Mouse (Mus musculus) forebrain, embryonic 15.5 days (tissue): ENCODE results near the gene Mboat7. TPM values are rescaled to one million over a fixed set of nuclear protein-coding genes. Genes with fewer than 3 reads are reported as not detected.

Source experiments
- ATAC-seq: fragments of 200-750 bp; cut with Nextera tagmentation; replicated peaks from 2 replicates; pipeline ENCODE4 v1.8.0; 2017; ENCODE audit warnings: mild to moderate bottlenecking, moderate TSS enrichment, moderate library complexity
- H3K27ac ChIP-seq: fragments of 300-500 bp; sonication (generic); replicated peaks from 2 replicates; pipeline ENCODE4 v1.5.1; 2015; ENCODE audit warnings: mild to moderate bottlenecking, inconsistent platforms
- H3K27me3 ChIP-seq: fragments of 300-500 bp; sonication (generic); 2 replicates; pipeline ENCODE4 v1.6.1; 2015; ENCODE audit warnings: inconsistent platforms
- H3K36me3 ChIP-seq: fragments of 300-500 bp; sonication (generic); 2 replicates; pipeline ENCODE4 v1.6.1; 2015; ENCODE audit warnings: mild to moderate bottlenecking, inconsistent platforms
- H3K4me1 ChIP-seq: fragments of 300-500 bp; sonication (generic); 2 replicates; pipeline ENCODE4 v1.6.1; 2015; ENCODE audit warnings: inconsistent platforms
- H3K4me2 ChIP-seq: fragments of 300-500 bp; sonication (generic); replicated peaks from 2 replicates; pipeline ENCODE4 v1.6.1; 2015; ENCODE audit warnings: mild to moderate bottlenecking, inconsistent platforms
- H3K4me3 ChIP-seq: fragments of 300-500 bp; sonication (generic); 2 replicates; pipeline ENCODE4 v1.5.1; 2015; ENCODE audit warnings: mild to moderate bottlenecking, inconsistent platforms
- H3K9ac ChIP-seq: fragments of 300-500 bp; sonication (generic); replicated peaks from 2 replicates; pipeline ENCODE4 v1.6.1; 2015; ENCODE audit warnings: mild to moderate bottlenecking, inconsistent platforms
- H3K9me3 ChIP-seq: fragments of 300-500 bp; sonication (generic); 2 replicates; pipeline ENCODE4 v1.6.1; 2016; ENCODE audit warnings: inconsistent platforms
- WGBS: fragments of 180-500 bp; shearing (Covaris S2); methylation state at CpG from one replicate; pipeline ENCODE4 v1.1.7; 2015; ENCODE audit warnings: mixed read lengths; 5-methylcytosine and 5-hydroxymethylcytosine counted together
- polyA plus RNA-seq: library from polyadenylated mRNA; unstranded; fragments of >200 nt; fragmentation: Nextera tagmentation; extraction: Ambion mirVana; gene quantifications from 2 replicates; pipeline ENCODE4 v1.2.1, GENCODE M21; 2015

Mboat7 gene
- polyA plus RNA-seq, 1 experiment from 2014 or later = 66.7 TPM

GRCm38 (mm10) chr7:3658578-3658977 is 34.7 kb downstream of the Mboat7 start:
- Histone ChIP-seq H3K9ac (no peak overlapping the region), H3K27me3 (no peaks in the 10 kb centered on the region), H3K4me3 (no peak overlapping the region), H3K36me3 (peaks cover 93% of the 10 kb centered on the region), H3K9me3 (no peaks in the 10 kb centered on the region), H3K4me2 (no peak overlapping the region), H3K4me1 (peaks cover 2% of the 10 kb centered on the region), H3K27ac (no peak overlapping the region)
- no peak for ATAC-seq
- WGBS = 98% methylated on average over 14 of the region's 14 CpGs

- H3K9ac ChIP-seq = no peak overlapping the region
- H3K27ac ChIP-seq = no peak overlapping the region
- ATAC-seq = no peak; the same call in 1 of the 2 replicates
- WGBS = 90% methylated on average over 4 of the region's 4 CpGs
- no peak overlapping the region for H3K4me3 ChIP-seq
- no peaks in the 10 kb centered on the region for H3K4me1 ChIP-seq
- no peaks in the 10 kb centered on the region for H3K27me3 ChIP-seq
- no peaks in the 10 kb centered on the region for H3K9me3 ChIP-seq
- no peak overlapping the region for H3K4me2 ChIP-seq
- peaks cover 99% of the 10 kb centered on the region for H3K36me3 ChIP-seq
Observed at GRCm38 (mm10) chr7:3656966-3657365, 36.4 kb downstream of the Mboat7 start.

DNA sequence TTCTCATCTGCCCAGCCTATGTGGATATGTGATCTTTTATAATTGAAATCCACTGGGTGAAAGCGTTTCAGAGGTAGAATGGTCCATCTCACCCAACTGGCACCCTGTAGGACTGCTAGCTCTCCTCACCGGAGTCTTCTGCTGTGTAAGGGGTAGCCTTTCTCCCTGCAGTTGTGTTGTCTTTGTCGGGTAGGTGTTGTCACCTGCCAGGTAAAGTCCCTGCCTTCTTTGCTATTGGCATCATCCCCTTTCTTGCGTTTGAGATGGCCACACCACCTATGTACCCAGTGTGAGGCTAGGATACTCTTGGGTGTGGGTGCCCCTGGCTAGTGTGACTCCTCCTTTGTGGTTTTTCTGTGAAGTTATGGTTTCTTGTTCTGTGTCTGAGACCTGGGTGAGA is 46.7 kb downstream of the Mboat7 start:
- H3K4me2 ChIP-seq = peak overlapping the region; percentile 76
- peaks cover 20% of the 10 kb centered on the region for H3K36me3 ChIP-seq
- ATAC-seq = no peak
- H3K27ac ChIP-seq = 0 out of 2 replicates have a peak overlapping the region, but pooled peaks have one; percentile 98
- 72% methylated on average over 4 of the region's 4 CpGs for WGBS
- peak overlapping the region; percentile 93 for H3K9ac ChIP-seq
- H3K9me3 ChIP-seq = no peaks in the 10 kb centered on the region
- H3K4me1 ChIP-seq = peaks cover 40% of the 10 kb centered on the region
- no peaks in the 10 kb centered on the region for H3K27me3 ChIP-seq
- H3K4me3 ChIP-seq = peak overlapping the region; percentile 74

- peak overlapping the region; percentile 93 for H3K9ac ChIP-seq
- peak overlapping the region; percentile 98 for H3K27ac ChIP-seq
- peak overlapping the region; percentile 76 for H3K4me2 ChIP-seq
- peaks cover 19% of the 10 kb centered on the region for H3K36me3 ChIP-seq
- no peaks in the 10 kb centered on the region for H3K27me3 ChIP-seq
- ATAC-seq = no peak
- H3K4me3 ChIP-seq = peak overlapping the region; percentile 74
- no peaks in the 10 kb centered on the region for H3K9me3 ChIP-seq
- peaks cover 40% of the 10 kb centered on the region for H3K4me1 ChIP-seq
- 20% methylated on average over 9 of the region's 9 CpGs for WGBS
Observed at GRCm38 (mm10) chr7:3646188-3646587, 47.1 kb downstream of the Mboat7 start.

GRCm38 (mm10) chr7:3645488-3646025 is 47.8 kb downstream of the Mboat7 start:
- Histone ChIP-seq H3K36me3 (peaks cover 18% of the 10 kb centered on the region; the same call in 1 of the 2 replicates), H3K4me1 (peaks cover 40% of the 10 kb centered on the region), H3K4me2 (peak overlapping the region; percentile 76), H3K27ac (peak overlapping the region; percentile 98), H3K9me3 (no peaks in the 10 kb centered on the region), H3K4me3 (peak overlapping the region; percentile 74), H3K9ac (peak overlapping the region; percentile 93), H3K27me3 (no peaks in the 10 kb centered on the region)
- ATAC-seq = peak; percentile 12
- WGBS = under 1% methylated on average over 46 of the region's 58 CpGs

GRCm38 (mm10) chr7:3644672-3645487 is 48.4 kb downstream of the Mboat7 start, which contains the start of gene Cnot3:
Cnot3 (plus strand) TSS chr7:3645268.
- H3K9ac ChIP-seq = peak within 1 kb of the TSS; percentile 93

DNA sequence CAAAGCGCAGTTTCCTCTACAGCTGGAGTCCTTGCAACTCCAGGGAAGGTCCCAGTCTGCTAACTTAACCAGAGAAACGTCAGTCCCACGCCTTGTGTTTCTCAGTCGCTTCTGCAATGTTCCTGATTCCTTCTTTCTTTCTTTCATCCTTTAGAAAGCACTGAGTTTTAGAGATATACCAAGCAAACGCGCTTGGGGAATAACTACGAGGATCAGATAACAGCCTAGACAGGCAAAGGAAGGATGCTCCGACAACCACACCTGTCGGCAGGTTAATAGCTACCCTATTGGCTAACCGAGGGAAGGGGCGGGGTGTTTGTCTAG is 49.0 kb downstream of the Mboat7 start:
- under 1% methylated on average over 11 of the region's 11 CpGs for WGBS

More at GRCm38 (mm10) chr7:3644672-3645487, 48.4 kb downstream of the Mboat7 start, which contains the start of gene Cnot3:
- Histone ChIP-seq H3K4me1 (peaks cover 40% of the 10 kb centered on the region), H3K27me3 (no peaks in the 10 kb centered on the region), H3K36me3 (peaks cover 18% of the 10 kb centered on the region), H3K27ac (peak within 1 kb of the TSS; percentile 98), H3K4me2 (peak within 1 kb of the TSS; percentile 76), H3K9me3 (no peaks in the 10 kb centered on the region), H3K4me3 (peak within 1 kb of the TSS; percentile 74)
- under 1% methylated on average over 58 of the region's 58 CpGs for WGBS
- peak; percentile 98 for ATAC-seq

DNA sequence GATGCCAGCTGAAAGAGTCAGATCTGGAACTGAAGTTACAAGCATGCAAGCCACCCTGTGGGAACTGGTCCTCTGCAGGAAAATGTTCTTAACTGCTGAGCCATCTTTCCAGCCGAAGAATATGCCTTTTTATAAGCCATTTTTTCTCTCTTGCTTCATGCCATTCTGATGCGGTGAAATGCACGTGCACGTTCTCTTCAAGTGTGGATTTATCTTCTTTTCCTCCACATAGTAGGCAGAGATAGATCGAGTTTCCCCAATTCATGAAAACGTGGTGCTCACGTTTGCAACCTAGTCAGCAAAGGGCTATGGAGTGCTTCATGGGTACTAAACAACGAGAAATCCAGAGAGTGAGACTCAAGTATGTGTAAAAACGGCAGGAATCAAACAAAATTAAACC is 49.5 kb downstream of the Mboat7 start:
- peak overlapping the region; percentile 71 for H3K4me2 ChIP-seq
- no peak for ATAC-seq
- no peaks in the 10 kb centered on the region for H3K27me3 ChIP-seq
- no peak overlapping the region for H3K27ac ChIP-seq
- peak overlapping the region; percentile 74 for H3K4me3 ChIP-seq
- WGBS = 21% methylated on average over 9 of the region's 9 CpGs
- H3K9ac ChIP-seq = 0 out of 2 replicates have a peak overlapping the region, but pooled peaks have one; percentile 27
- H3K9me3 ChIP-seq = no peaks in the 10 kb centered on the region
- peaks cover 35% of the 10 kb centered on the region for H3K4me1 ChIP-seq
- H3K36me3 ChIP-seq = peaks cover 24% of the 10 kb centered on the region

More for the DNA sequence above, 49.0 kb downstream of the Mboat7 start:
- Histone ChIP-seq H3K4me1 (peaks cover 40% of the 10 kb centered on the region), H3K27ac (peak overlapping the region; percentile 73), H3K27me3 (no peaks in the 10 kb centered on the region), H3K9me3 (no peaks in the 10 kb centered on the region), H3K9ac (peak overlapping the region; percentile 27; the same call in 1 of the 2 replicates), H3K4me3 (peak overlapping the region; percentile 74), H3K36me3 (peaks cover 21% of the 10 kb centered on the region), H3K4me2 (peak overlapping the region; percentile 71)
- peak; percentile 0; the same call in 1 of the 2 replicates for ATAC-seq

DNA sequence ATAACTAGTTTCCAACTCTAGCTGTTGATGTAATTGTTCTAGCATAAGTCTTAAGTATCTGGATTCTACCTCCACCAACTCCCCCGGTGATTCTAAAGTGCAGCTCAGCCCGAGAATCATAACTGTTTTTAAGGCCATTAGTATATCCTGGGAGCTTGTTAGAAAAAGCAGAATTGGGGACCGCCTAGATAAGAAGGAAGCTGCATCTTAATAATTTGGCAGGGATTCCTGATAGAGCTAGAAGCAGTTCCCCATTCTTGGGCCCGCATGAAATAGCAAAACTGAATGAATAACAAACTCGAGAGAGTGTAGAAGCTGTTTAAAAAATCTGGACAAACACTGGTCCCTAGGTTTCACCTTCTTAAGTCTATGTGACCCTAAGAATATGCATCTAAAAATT is 49.9 kb downstream of the Mboat7 start:
- H3K9ac ChIP-seq = no peak overlapping the region
- H3K4me2 ChIP-seq = no peak overlapping the region
- H3K27ac ChIP-seq = no peak overlapping the region
- no peak for ATAC-seq
- H3K9me3 ChIP-seq = no peaks in the 10 kb centered on the region
- no peak overlapping the region for H3K4me3 ChIP-seq
- H3K4me1 ChIP-seq = peaks cover 31% of the 10 kb centered on the region
- no peaks in the 10 kb centered on the region for H3K27me3 ChIP-seq
- peaks cover 28% of the 10 kb centered on the region for H3K36me3 ChIP-seq
- 75% methylated on average over 5 of the region's 5 CpGs for WGBS

DNA sequence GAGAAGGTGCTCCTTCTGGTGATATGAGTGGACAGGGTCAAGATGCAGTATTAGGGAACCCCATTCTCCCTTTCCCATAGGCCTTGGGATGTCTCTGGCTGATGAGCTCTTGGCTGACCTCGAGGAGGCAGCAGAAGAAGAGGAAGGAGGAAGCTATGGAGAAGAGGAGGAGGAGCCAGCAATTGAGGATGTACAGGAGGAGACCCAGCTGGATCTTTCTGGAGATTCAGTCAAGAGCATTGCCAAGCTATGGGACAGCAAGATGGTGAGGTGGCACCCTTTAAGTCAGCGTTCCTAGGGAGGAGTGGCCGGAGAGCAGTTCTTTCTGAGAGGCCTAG is 62.9 kb downstream of the Mboat7 start:
- Histone ChIP-seq H3K4me1 (peaks cover 30% of the 10 kb centered on the region), H3K4me3 (peak overlapping the region; percentile 88), H3K9me3 (no peaks in the 10 kb centered on the region), H3K27me3 (no peaks in the 10 kb centered on the region), H3K27ac (no peak overlapping the region), H3K9ac (peak overlapping the region; percentile 82), H3K4me2 (peak overlapping the region; percentile 97), H3K36me3 (peaks cover 23% of the 10 kb centered on the region)
- 0 out of 2 replicates have a peak, but pooled peaks have one; percentile 7 for ATAC-seq
- WGBS = 60% methylated on average over 3 of the region's 3 CpGs

DNA sequence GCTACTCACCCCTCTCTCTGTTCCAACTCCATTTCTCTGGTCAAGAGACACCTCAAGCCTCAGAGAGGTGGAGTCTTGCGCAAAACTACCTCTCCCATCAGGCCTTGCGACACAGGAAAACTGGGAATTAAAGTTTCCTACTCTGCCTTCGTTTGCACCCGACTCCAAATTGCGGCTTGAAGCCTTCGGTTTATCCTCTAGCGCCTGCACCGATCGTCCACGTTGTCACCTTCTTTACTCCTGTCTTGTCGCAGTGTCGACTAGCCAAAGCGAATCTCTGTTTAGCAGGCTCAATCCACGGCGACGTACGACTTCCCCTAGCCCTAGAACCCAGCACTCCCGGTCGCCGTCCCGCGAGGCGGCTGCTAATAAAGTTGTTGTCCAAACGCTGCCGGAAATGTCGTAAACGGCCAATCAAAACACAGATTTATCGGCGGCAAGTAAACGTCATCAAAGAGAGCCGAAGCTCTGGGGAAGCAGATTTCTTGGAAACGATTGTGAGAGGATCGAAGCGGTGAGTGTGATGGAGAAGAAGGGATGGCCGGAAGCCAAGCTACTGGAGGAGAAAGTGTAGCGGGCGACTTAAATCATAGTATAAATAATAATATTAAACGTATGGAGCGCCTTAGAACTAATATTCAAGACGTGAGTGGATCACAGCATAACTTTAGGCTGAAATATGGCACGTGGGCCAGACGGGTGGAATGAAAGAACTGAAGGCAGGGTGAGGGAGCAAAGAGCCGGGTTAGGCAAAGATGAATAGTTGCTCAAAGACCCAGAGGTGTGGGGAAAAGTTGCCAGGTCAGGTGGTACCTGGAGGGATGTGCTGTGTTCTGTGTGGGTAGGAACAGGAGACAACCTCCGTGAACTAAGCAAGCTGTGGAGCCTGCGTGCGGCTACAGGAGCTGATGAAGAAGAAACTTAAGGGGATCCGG is 63.5 kb downstream of the Mboat7 start, which contains the start of the genes Tfpt and Prpf31:
Gene Tfpt (minus strand): TSS at position 387 of the 935 bp plus-strand sequence.
Gene Prpf31 (plus strand): TSS at position 443 of the 935 bp plus-strand sequence.
- H3K36me3 ChIP-seq = peaks cover 18% of the 10 kb centered on the region
- 1% methylated on average over 47 of the region's 47 CpGs for WGBS

More for the DNA sequence above, 63.5 kb downstream of the Mboat7 start, which contains the start of the genes Tfpt and Prpf31:
- ATAC-seq = peak; percentile 90
- Histone ChIP-seq H3K9me3 (no peaks in the 10 kb centered on the region), H3K27me3 (no peaks in the 10 kb centered on the region), H3K4me3 (peak within 1 kb of the TSS; percentile 88), H3K9ac (peak within 1 kb of the TSS; percentile 82), H3K4me2 (peak within 1 kb of the TSS; percentile 97), H3K27ac (peak within 1 kb of the TSS; percentile 86), H3K4me1 (peaks cover 30% of the 10 kb centered on the region)
